Mouse (Mus musculus): ENCODE measurements at regions not wholly inside any gene's neighbourhood (a gene's known extent, or its start where the extent isn't known, plus 50 kb on each side); places are given as distances from the start of the nearest gene placed in this dataset.
"Not testable (repeated sequence)": the region's sequence is repeated elsewhere in the genome, so short reads cannot be mapped to it uniquely, and the experiment has no call there.

GRCm38 (mm10) chr10:68961376-68961775, 189.9 kb upstream of the Rhobtb1 start:
- DNase-seq (ENCODE audit: low read depth), result no peak

- DNase-seq (ENCODE audit: low read depth), result no peak
Measured at GRCm38 (mm10) chr10:68963090-68963489, 188.1 kb upstream of the Rhobtb1 start.

DNA sequence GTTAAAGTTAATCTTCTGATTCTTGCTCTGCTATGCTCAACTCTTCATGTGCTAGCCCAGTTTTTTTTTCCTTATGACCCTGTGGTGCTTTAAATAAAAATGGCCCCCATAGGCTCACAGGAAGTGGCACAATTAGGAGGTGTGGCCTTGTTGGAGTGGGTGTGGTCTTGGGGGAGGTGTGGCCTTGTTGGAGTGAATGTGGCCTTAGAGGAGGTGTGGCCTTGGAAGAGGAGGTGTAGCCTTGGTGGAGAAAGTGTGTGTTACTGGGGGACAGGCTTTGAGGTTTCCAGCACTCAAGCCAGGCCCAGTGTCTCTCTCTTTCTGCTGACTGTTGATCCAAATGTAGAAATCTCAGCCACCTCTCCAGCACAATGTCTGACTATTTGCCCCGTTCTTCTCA, 186.0 kb upstream of the Rhobtb1 start:
- DNase-seq (ENCODE audit: low read depth), result no peak

DNA sequence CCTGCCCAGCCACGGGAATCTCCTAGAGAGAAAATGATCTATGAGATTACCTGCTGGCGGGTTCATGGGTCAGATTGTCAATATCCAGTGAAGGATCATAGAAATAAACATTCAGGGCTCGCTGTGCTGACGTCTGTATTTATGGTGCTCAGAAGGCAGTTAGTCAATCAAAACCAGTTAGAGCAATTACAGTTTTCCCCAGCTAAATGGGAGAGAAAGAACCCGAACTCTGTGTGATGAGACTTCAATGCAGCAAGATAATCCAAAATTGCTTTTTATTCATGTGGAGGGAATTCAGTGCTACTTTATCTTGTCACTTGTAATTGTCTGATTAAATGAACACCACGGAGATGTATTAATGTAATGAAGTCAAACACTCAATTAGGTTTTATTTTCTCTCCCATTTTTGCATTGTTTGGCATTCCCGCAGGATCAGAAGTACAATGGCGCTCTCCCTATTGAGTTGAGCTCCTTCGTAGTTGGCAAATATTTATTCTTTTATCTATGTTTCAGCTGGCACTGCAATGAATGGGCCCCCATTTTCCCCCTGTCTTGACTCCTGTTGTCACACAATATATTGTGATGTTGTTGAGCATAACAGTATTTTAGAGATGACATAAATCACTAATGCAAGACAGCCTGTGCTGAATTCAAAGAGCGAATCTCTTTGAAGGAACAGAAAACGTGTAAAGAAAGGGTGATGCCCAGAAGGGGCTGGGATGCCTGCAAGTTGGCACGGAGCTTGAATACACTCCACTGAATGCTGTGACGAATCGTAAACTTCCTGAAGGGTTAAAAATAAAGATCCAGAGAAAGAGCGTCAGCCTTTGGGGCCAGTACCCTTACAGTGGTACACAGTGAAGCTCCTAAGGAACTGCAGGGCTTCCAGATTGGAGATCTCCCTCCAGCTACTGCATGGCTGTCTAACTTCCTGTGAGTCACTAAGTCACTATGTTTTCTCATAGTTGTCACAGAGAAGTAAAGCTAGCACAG, 183.0 kb upstream of the Rhobtb1 start:
- DNase-seq (ENCODE audit: low read depth), result no peak

- DNase-seq (ENCODE audit: low read depth), result peak; percentile 8
Measured at GRCm38 (mm10) chr10:68970521-68970920, 180.7 kb upstream of the Rhobtb1 start.

DNA sequence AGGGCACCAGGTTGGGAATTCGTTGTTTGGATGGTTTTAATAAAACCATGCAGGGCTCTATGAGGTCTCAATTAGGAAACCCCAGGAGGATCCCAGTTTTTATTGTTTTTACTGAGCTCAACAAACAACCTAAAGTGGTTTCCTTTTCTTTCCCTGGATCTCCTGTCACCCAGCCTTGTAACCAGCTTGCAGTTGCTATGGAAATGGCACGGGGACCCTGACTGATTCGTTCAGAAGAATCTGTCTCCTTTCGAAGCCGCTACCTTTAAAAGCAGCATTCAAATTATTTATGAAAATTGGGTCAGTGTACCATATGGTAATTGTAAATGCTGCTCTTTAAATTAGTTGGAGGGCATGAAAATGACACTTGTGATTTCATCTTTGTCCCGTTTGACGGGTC, 176.5 kb upstream of the Rhobtb1 start:
- DNase-seq (ENCODE audit: low read depth), result no peak

DNA sequence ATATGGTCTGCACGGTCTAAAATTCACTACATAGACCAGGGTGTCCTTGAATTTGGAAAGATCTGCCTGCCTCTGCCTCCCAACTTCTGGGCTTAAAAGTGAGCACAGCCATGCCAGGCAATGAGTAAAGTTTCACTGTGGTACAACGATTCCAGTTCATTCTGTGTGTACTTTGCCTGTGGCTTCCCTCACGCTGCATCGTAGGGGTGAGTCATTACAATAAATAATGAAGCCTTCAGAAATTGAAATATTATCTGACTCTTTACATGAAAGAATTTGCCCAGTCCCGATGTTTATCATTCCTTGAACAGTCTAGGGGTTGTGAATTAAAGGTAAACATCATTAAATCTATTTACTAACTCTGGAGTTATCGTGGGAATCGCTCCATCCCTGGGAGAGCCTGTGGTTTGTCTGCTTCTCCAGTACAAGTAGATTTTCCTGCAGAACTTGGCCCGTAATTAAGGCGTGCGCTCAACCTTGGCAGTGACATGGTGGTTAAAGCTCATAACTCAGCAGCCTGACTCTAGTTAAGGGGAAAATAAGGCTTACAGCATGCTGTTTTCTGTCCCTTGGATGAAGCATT, 174.7 kb upstream of the Rhobtb1 start:
- peak; percentile 54 for DNase-seq (ENCODE audit: low read depth)

GRCm38 (mm10) chr10:68978115-68978514, 173.1 kb upstream of the Rhobtb1 start:
- DNase-seq (ENCODE audit: low read depth), result peak; percentile 53

DNA sequence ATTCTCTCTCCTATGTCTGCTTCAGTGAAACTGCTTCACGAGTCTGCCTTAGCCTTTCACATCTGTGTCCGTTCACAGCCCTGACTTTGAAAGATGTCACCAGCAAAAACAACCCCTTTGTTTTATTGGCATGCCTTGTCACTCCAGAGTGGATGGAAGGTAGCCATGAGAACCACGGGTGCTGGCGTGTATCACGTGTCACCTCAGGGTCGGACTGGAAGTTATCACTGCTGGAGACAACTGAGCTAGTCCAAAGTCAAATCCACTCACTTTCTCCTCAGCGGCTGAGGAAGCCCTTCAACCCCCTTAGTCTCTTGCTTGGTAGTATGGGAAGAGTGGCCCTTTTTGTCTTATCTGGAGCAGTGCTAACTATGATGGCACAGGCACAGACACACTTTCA, 171.3 kb upstream of the Rhobtb1 start:
- DNase-seq (ENCODE audit: low read depth), result no peak

DNA sequence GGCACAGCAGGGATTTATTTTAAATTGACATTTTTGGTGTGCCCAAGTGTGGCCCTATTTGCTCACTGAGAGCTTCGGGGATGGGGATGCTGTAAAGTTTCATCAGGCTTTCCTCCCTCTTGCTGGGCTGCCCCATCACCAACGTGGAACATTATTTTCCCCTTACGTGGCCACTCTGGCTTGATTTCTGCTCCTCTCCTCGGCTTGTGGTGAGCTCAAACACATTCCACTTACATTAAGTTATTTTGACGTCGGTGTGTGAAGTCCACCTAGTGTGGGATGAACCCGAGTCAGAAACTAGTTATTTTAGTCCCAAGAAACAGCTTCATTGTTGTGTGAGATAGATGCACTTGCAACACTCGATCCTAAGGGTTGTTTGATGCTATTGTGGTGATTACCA, 168.9 kb upstream of the Rhobtb1 start:
- no peak for DNase-seq (ENCODE audit: low read depth)

DNA sequence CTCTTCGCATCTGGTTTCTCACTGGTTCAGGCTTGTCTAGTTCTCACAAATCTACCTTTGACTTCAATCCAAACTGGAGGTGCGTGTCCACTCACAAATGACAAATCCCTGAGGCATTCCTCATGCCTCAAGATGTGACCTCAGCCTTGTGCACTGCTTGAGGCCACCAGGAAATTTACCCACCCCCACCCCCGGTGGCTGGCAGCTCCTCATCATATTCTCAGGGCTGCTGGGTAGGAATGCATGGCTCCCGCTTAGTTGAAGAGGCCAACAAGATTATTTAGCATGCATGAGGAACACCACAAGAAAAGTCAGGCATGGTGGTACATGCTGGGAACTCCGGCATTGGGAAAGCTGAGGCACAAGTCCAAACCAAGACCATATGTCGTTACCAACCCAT, 160.7 kb upstream of the Rhobtb1 start:
- DNase-seq (ENCODE audit: low read depth), result no peak

DNA sequence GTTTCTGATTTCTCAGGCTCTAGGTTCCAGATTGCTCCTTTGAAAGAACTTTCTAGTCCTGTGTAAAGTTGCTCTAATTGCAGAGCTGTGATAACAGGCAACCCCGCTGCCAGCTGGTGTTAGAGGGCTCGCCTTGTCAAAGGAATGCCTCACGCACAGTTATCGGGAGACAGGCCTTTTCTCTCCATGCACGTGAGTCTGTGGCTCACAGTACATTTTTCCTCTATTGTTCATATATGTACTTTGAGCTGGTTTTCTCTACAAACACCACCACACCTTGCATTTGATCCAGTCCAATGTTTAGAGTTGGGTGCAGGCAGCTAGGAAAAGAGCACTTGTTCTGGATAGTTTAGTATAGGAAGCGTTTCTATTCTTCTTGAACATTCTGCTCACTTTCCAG, 151.6 kb upstream of the Rhobtb1 start:
- DNase-seq (ENCODE audit: low read depth), result no peak

- DNase-seq (ENCODE audit: low read depth), result no peak
Measured at GRCm38 (mm10) chr10:69001654-69002435, 149.4 kb upstream of the Rhobtb1 start.

- DNase-seq (ENCODE audit: low read depth), result peak; percentile 85
Measured at GRCm38 (mm10) chr10:69005199-69005872, 145.9 kb upstream of the Rhobtb1 start.

- DNase-seq (ENCODE audit: low read depth), result not testable (repeated sequence)
Measured at GRCm38 (mm10) chr10:69008679-69009078, 142.6 kb upstream of the Rhobtb1 start.

DNA sequence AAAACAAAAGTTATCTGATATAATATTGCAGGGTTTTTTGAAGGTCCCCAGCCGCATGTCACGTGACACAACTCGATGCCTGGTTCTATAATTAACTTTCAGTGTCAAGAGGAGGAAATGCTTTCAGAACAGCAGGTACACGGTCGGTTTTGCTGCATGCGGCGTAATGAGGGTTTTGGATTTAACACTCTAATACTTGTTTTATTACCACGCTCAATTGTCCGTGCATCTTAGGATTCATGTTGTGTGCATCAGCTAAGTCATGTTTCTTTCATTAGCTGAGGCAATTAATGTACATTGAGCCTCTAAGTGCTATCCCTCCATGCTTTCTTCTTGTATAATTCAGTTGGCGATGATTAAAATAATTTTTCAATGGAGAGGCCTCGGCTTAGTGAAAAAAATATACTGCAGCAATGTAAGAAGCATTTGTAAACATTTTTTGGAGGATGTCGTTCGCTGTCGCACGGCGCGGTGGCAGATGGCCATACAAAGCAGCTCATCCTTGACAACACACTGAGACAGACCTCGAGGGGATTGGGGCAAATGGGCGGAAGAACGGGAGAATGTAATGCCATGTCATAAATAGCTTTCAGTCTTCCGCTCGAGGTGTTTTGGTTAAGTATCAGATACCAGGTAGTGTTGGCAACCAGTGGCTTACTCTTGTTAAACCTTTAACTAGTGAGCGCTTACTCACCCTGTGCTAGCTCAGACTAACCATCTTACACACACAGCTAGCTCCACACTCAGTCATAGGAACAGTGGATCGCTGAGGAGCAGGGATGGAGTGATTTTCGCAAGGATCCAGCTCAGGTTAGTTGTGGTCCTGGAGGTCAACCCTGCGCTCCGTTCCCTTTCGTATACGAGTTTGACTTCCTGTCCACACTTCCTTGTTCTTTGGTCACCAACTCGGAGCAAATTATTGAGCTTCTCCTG, 130.2 kb upstream of the Rhobtb1 start:
- no peak for DNase-seq (ENCODE audit: low read depth)

DNA sequence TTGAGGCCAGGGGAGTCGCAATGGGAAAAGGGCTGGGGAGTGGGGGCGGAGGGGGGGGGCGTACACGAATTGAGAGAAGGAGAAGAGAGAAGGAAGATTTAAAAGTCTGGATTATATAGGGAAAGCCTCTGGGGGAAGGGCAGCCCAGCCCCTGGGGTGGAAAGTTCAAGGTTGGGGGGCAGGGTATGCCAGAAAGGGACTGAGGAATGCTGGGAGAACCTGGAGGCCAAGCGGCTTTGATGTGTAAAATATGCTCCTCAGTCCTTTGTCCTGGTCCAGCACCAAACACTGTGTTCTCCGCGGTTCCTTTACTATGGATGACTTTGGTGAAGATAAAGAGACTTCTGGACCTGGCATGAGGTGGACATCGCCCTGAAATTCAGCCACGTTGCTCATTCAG, 117.8 kb upstream of the Rhobtb1 start:
- no peak for DNase-seq (ENCODE audit: low read depth)

DNA sequence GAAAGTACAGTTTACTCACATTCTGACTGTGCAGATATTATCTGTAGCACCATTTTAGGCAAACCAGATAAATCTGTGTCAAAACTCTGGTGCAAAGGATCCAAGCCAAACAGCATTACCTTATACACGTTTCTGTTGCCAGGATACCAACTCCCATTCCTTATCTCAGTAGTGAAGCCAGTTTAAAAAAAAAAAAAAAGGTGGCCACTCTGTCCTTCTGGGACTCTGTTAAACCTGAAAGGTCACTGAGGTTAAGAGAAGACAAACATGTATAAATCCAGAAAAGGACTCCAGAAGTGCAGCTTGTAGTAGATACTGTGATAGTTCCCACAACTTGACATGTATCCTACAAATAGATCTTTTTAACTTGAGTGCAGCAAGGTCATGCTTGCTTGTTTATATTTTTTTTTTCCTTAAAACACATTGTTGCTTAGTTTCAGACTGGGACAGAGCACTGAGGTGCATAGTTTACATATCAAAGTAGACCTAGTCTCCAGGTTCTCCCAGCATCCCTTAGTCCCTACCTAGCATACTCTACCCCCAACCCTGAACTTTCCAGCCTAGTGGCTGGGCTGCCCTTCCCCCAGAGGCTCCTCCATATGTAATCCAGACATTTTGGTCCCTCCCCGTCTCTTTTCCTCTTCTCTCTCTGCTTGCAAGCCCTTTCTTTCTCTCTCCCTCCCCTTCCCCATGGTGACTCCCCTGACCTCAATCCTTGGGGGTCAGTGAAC, 116.7 kb upstream of the Rhobtb1 start:
- no peak for DNase-seq (ENCODE audit: low read depth)

- not testable (repeated sequence) for DNase-seq (ENCODE audit: low read depth)
Measured at GRCm38 (mm10) chr10:69035536-69035935, 115.7 kb upstream of the Rhobtb1 start.

DNA sequence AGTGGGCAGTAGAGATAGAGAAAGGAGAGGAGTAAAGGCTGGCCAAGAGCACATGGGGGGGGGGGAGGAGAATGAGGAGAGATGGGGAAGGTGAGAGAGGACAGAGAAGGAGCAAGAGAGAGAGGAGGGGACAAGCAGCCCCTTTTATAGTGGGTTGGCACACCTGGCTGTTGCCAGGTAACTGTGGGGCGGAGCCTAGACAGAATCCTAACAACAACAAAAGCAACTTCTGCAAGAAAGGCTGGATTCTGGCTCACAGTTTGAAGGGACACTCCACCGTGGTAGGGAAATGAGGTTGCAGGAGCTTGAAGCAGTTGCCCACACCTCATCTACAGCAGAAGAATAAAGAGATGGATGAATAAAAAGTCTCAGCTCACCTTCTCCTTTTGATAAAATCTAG, 115.1 kb upstream of the Rhobtb1 start:
- no peak for DNase-seq (ENCODE audit: low read depth)

All from NIH3T3 (cell line).